Mouse (Mus musculus) ES-Bruce4 (cell line): ENCODE measurements at regions not wholly inside any gene's neighbourhood (a gene's known extent, or its start where the extent isn't known, plus 50 kb on each side); places are given as distances from the start of the nearest gene placed in this dataset.

Source experiments
- H3K27ac ChIP-seq: 2 replicates; pipeline ENCODE4 v1.5.1; 2012; ENCODE audit warnings: low read length, inconsistent platforms; ENCODE audit not compliant: insufficient read depth
- H3K27me3 ChIP-seq: 2 replicates; pipeline ENCODE4 v1.6.1; 2012; ENCODE audit warnings: mild to moderate bottlenecking, low read length, inconsistent platforms; ENCODE audit not compliant: control insufficient read depth, poor library complexity, insufficient read depth, severe bottlenecking
- H3K36me3 ChIP-seq: 2 replicates; pipeline ENCODE4 v1.6.1; 2012; ENCODE audit warnings: inconsistent platforms, mild to moderate bottlenecking, low read length, moderate library complexity; ENCODE audit not compliant: control insufficient read depth, poor library complexity, insufficient read depth, severe bottlenecking
- H3K4me1 ChIP-seq: one replicate; pipeline ENCODE4 v1.8.1; 2011; ENCODE audit warnings: low read length; ENCODE audit not compliant: control insufficient read depth, insufficient read depth
- H3K4me3 ChIP-seq: 2 replicates; pipeline ENCODE4 v1.5.1; 2011; ENCODE audit warnings: low read depth, mild to moderate bottlenecking, low read length
- H3K9ac ChIP-seq: 2 replicates; pipeline ENCODE4 v1.6.1; 2012; ENCODE audit warnings: low read depth, mild to moderate bottlenecking, inconsistent platforms; ENCODE audit not compliant: poor library complexity, severe bottlenecking
- H3K9me3 ChIP-seq: replicated peaks from 2 replicates; pipeline ENCODE4 v1.6.1; 2012; ENCODE audit warnings: mild to moderate bottlenecking, low read length, inconsistent platforms; ENCODE audit not compliant: control insufficient read depth, poor library complexity, insufficient read depth, severe bottlenecking
- CTCF ChIP-seq: IDR thresholded peaks from one replicate; pipeline ENCODE4 v1.8.1; 2011; ENCODE audit warnings: low read depth, low read length
- EP300 ChIP-seq: IDR thresholded peaks from 2 replicates; pipeline ENCODE4 v1.6.1; 2011; ENCODE audit warnings: low read depth, low read length; ENCODE audit not compliant: insufficient read depth
- POLR2A ChIP-seq: IDR thresholded peaks from one replicate; pipeline ENCODE4 v1.8.1; 2011; ENCODE audit warnings: low read length; ENCODE audit not compliant: insufficient read depth

- Histone ChIP-seq H3K27me3 (no peaks in the 10 kb centered on the region), H3K9ac (no peak overlapping the region), H3K4me3 (no peak overlapping the region), H3K36me3 (no peaks in the 10 kb centered on the region), H3K4me1 (no peaks in the 10 kb centered on the region), H3K27ac (no peak overlapping the region), H3K9me3 (no peaks in the 10 kb centered on the region)
- TF ChIP-seq POLR2A (no peak), CTCF (no peak), EP300 (no peak)
Observed at GRCm38 (mm10) chr2:51238992-51239391, 90.1 kb upstream of the Rnd3 start.

GRCm38 (mm10) chr2:51238131-51238931 is 89.4 kb upstream of the Rnd3 start:
- Histone ChIP-seq H3K27ac (no peak overlapping the region), H3K9me3 (no peaks in the 10 kb centered on the region), H3K4me3 (no peak overlapping the region), H3K4me1 (no peaks in the 10 kb centered on the region), H3K9ac (no peak overlapping the region), H3K27me3 (no peaks in the 10 kb centered on the region), H3K36me3 (no peaks in the 10 kb centered on the region)
- TF ChIP-seq EP300 (no peak), CTCF (no peak), POLR2A (no peak)

- Histone ChIP-seq H3K9ac (no peak overlapping the region), H3K9me3 (no peaks in the 10 kb centered on the region), H3K36me3 (no peaks in the 10 kb centered on the region), H3K27me3 (no peaks in the 10 kb centered on the region), H3K27ac (no peak overlapping the region), H3K4me1 (no peaks in the 10 kb centered on the region), H3K4me3 (no peak overlapping the region)
- TF ChIP-seq EP300 (no peak), POLR2A (no peak), CTCF (no peak)
Observed at GRCm38 (mm10) chr2:51237451-51237850, 88.5 kb upstream of the Rnd3 start.

- no peak for TF ChIP-seq CTCF
- no peak for TF ChIP-seq EP300
- no peak for TF ChIP-seq POLR2A
Observed at GRCm38 (mm10) chr2:51236852-51237251, 87.9 kb upstream of the Rnd3 start.

GRCm38 (mm10) chr2:51234427-51234826 is 85.5 kb upstream of the Rnd3 start:
- TF ChIP-seq EP300 (no peak), POLR2A (no peak), CTCF (no peak)
- H3K36me3 ChIP-seq, result no peaks in the 10 kb centered on the region
- no peak overlapping the region for H3K4me3 ChIP-seq
- H3K27me3 ChIP-seq, result no peaks in the 10 kb centered on the region
- H3K9me3 ChIP-seq, result no peaks in the 10 kb centered on the region
- H3K4me1 ChIP-seq, result no peaks in the 10 kb centered on the region
- no peak overlapping the region for H3K9ac ChIP-seq
- H3K27ac ChIP-seq, result no peak overlapping the region

More at GRCm38 (mm10) chr2:51236852-51237251, 87.9 kb upstream of the Rnd3 start:
- Histone ChIP-seq H3K27me3 (no peaks in the 10 kb centered on the region), H3K4me1 (no peaks in the 10 kb centered on the region), H3K36me3 (no peaks in the 10 kb centered on the region), H3K9ac (no peak overlapping the region), H3K27ac (no peak overlapping the region), H3K4me3 (no peak overlapping the region), H3K9me3 (no peaks in the 10 kb centered on the region)

GRCm38 (mm10) chr2:51222851-51223250 is 73.9 kb upstream of the Rnd3 start:
- Histone ChIP-seq H3K36me3 (no peaks in the 10 kb centered on the region), H3K9ac (no peak overlapping the region), H3K9me3 (no peaks in the 10 kb centered on the region), H3K4me1 (no peaks in the 10 kb centered on the region), H3K27ac (no peak overlapping the region), H3K27me3 (no peaks in the 10 kb centered on the region), H3K4me3 (no peak overlapping the region)
- no peak for TF ChIP-seq POLR2A
- TF ChIP-seq CTCF, result no peak
- TF ChIP-seq EP300, result no peak
